Mouse (Mus musculus) adrenal gland, postnatal 25 days (tissue): ENCODE results near the gene Ddc. TPM values are rescaled to one million over a fixed set of nuclear protein-coding genes. Genes with fewer than 3 reads are reported as not detected.

Experiments
- DNase-seq: peaks from one replicate; pipeline ENCODE4 v3.0.0; 2021; ENCODE audit warnings: mixed read lengths
- total RNA-seq: library from RNA; stranded (reverse); gene quantifications from 2 replicates; pipeline ENCODE4 v1.2.3, GENCODE M21; 2021

Ddc gene
- total RNA-seq, 1 experiment from 2014 or later = 70.3 TPM

DNA sequence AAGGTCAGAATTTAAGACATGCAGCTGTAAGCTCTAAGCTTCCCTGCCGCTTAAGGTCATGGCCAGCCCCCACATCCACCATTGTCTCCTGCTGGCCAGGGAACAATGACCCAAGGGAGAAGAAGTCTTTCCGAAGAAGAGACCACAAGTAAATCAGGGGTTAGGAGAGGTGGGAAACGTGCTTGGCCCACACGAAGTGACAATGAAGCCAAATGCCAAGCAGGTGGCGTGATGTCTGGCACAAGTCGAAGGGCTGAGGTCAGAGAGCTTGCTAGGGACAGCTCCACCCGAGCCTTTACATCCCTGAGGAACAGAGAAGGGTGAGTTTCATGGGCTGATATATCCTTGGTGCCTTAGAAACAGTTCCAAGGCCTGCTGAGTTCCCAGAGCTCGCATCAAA, 52.9 kb downstream of the Ddc start:
- DNase-seq = no peak

DNA sequence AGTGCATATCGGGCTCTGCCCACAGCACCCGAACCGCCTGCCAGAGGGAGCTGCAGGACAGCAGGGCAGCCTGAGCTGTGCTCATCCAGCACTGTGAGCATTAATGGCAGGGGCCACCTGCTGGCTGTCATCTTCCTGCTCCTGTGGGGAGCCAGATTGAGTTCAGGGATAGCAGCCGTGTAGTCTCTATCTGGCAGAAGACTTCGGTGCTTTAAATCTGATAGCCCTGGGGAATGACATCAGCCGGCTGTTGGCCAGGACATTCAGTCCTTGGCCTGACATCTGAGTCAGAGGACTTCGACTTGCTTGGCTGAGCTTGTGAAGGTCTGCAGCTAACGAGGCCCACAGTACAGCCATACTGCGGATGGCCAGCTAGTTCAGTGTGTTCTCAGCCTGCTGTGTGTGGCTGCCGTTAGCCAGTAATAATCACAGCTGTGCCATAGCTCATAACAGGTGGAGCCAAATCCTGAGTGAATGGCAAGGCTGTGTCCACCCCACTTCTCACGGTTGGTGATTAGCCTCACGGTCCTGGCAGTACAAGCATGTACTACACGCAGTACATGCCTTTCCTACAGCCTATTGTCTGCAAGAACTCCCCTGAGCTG, 53.5 kb downstream of the Ddc start:
- peak; percentile 79 for DNase-seq

DNA sequence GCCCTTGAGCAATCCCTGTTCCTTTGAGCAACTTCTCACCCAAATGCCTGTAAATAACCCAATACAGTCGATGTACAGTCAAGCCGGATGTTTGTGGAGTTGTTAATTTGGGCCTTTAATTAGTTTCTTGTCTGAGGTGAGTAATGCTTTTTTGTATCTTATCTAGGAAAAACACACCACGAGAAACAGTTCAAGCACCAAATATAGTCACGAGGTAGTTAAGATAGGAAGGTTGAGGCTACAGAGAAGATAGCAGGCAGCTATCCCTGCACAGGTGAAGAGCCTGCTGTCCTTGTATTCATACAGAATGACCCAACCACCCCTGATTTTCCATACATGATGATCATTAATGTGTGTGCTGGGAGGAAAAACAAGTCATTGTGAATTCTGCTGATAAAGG, 56.4 kb downstream of the Ddc start:
- DNase-seq = no peak

GRCm38 (mm10) chr11:11840746-11841145, 57.2 kb downstream of the Ddc start:
- DNase-seq = no peak

GRCm38 (mm10) chr11:11839874-11840273, 58.1 kb downstream of the Ddc start:
- DNase-seq = no peak

- no peak for DNase-seq
Observed at GRCm38 (mm10) chr11:11837384-11837783, 60.6 kb downstream of the Ddc start.

- DNase-seq = no peak
Observed at GRCm38 (mm10) chr11:11836713-11837370, 61.1 kb downstream of the Ddc start.

GRCm38 (mm10) chr11:11836262-11836661, 61.7 kb downstream of the Ddc start:
- DNase-seq = no peak

DNA sequence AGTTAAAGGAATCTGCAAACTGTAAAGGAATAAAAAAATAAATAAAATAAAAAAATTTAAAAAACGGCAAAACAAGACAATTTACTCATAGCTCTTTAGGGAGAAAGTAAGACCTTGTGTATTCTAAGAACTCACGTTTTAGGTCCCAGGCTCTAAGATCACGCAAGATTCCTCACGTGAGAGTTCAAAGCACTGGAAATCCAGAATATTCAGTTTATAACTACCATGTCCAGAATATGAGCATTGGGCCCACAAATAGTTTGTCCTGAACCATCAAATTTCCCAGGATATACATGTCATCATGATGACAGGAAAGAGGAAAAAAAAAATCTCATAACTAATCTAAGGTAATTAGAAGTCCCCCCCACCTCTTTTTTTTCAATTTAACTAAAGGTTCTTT, 62.2 kb downstream of the Ddc start:
- no peak for DNase-seq

DNA sequence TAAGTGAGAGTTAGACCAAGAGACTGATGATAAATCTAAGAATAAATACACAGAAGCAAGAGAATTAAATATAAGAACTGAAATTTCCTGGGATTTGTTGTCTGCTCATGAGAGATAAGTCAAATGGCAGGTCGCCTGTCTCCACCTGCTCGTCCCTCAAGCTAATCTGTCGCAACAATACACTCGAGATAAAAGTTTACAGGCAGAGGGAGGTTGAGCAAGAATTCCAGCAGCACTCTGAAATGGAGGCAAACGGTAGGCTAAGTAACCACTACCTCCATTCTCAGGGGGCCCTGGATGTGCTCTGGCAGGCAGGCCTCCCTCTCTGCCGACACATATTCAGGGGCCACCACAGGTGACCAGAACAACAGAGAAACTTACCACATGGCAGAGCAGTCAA, 62.6 kb downstream of the Ddc start:
- DNase-seq = no peak

GRCm38 (mm10) chr11:11833100-11833499, 64.8 kb downstream of the Ddc start:
- no peak for DNase-seq

GRCm38 (mm10) chr11:11832755-11833084, 65.2 kb downstream of the Ddc start:
- no peak for DNase-seq

GRCm38 (mm10) chr11:11831940-11832754, 65.8 kb downstream of the Ddc start:
- no peak for DNase-seq

DNA sequence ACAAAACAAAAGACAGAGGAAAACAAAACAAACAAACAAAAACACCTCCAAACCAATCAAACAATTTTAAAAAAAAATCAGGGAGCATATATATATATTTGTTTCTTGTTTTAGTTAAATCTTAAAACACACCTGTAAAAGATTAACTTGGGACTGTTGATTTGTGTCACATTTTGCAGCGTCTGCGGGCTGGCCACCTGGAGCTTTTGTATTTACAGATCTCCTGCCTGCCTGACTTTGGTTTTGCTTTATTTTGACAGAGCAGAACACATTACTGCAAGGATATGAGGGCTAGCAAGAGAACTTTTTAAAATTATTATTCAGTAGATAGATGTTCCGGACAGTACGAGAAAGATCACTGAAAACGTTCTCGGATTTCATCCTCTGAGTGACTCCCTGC, 66.4 kb downstream of the Ddc start:
- DNase-seq = no peak

GRCm38 (mm10) chr11:11830884-11831495, 67.0 kb downstream of the Ddc start:
- no peak for DNase-seq

DNA sequence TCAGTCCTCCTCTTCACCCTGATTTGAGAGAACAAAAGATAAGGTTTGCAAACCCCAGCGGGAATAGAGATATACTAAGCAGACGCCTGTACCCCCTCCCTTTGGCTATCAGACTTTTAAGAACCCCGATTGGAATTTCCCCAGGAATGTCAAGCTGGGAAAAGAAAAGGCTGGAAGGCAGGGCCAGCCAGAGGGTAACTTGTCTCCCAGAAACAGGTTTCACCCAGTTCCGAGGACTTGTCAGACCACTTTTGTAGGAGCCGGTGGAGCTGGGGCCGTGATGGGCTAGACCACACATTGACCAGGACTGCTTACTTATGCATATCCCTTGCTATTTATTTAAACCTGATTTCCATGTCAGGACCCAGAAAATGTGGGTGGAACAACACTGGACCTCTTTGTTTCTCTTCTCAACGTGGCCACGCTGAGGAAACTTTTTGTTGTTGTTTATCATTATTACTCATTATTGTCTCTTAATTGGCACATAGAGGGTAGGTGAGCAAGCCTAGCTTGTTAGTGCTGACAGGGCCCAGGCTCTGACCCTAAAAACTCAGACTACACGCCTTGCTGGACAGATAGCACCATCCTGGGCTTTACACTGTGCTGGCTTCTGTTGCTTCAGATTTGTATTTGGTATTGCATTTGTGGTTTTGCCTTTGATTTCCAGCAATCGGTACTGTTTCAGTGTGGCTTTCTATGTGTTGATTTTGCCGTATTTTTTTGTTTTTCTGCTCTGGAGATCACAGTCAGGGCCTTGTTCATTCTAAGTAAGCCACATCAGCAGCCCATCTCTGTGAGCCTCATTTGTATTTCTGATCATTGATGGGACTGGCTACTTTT, 68.6 kb downstream of the Ddc start:
- no peak for DNase-seq

DNA sequence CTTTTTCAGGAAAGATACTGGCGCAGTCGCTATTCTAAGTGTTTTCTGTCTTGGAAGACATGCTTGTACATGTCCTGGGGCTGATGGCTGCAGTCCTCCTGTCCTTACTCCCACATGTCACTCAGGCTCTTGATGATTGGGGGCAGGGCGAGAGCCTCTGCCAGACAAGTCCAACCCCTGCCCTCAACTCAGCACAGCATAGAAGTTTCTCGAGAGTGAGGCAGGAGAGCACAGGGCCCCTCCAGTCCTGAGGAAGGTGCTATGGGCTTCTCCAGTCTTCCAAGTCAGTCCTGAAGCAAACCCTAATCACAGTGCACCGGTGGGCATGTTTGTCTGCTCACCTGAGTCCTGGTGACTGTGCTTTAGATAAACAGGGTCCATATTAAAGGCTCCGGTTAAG, 69.2 kb downstream of the Ddc start:
- no peak for DNase-seq

DNA sequence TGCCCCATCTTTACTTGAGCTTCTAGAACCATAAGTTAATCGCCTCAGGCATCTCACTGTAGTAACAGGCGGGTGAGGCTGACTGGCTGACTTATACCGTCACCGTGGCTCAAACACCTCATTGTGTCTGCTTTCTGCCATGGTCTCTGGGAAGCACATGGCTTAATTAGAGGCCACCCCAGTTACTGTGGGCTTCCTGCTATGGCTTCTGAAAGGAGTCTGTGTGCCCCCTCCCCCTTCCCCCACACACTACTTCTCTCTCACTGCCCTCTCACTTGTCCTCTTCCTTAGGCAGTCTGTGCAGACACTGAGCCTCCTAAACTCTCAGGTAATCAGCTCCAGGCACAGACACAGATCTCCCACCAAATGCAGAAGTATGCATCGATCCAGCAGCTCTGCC, 69.7 kb downstream of the Ddc start:
- DNase-seq = no peak

DNA sequence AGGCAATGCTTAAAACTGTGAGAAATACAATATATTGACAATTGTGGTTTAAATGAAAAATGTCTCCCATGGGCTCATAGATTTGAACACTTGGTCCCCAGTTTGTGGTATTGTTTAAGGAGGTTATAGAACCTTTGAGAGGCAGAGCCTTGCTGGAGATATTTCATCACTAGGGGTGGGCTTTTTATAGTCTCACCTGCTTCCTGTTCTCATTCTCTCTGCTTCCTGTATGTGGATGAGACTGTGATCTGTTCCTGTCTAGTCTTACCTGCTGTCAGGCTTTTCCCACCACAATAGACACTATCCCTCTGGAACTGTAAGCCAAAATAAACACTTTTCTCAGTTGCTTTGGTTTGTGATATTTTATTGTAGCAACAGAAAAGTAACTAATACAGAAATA, 71.5 kb downstream of the Ddc start:
- DNase-seq = no peak

DNA sequence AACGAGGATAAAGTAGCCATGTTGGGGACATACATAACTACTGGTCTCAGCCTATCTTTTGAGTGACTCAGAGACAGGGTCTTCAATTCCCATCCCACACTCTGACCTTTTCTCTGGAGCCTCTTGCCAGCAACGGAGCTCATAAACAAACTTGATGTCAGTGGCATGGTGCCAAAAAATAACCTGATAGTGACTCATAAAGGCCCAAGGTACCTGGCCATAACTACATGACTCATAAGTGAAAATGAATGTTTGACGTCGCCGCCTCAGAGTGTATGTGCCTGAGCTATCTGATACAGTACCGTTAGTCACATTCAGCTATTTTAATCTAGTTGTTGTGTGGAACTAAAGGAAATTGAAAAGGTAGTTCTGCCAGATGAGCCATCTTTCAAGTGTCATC, 72.3 kb downstream of the Ddc start:
- no peak for DNase-seq

- DNase-seq = no peak
Observed at GRCm38 (mm10) chr11:11824970-11825635, 72.8 kb downstream of the Ddc start.
